Mouse (Mus musculus) liver, adult (tissue): ENCODE data around the gene Pgm5.

Source experiments
- GATA4 ChIP-seq: IDR thresholded peaks from 2 replicates; pipeline ENCODE4 v1.6.1; 2014; ENCODE audit warnings: mild to moderate bottlenecking, low read length; ENCODE audit not compliant: insufficient replicate concordance

Gene Pgm5

GRCm38 (mm10) chr19:24677242-24677984 lies 184.2 kb downstream of the Pgm5 start:
- TF ChIP-seq GATA4: no peak

GRCm38 (mm10) chr19:24676429-24676828 lies 185.2 kb downstream of the Pgm5 start:
- no peak for TF ChIP-seq GATA4

DNA sequence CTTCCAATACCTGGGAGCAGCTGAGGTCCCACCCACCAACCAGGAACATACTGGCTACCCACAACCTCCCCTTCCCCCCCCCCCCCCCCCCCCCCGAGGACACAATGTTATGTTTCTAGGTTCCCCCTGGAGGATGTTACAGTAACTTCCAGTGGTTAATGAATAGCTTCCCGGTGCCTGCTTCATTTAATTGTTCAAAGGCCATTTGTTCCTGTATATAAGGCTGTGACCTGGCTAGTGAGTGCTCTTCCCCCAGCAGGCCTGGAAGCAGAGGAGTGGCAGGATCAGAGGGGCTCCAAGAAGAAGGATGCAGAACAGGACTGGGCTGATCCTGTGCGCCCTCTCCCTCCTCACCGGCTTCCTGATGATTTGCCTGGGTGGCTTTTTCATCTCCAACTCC lies 187.9 kb downstream of the Pgm5 start, which contains the start of gene Tmem252:
Tmem252 (plus strand) TSS at position 247 of the 400 bp plus-strand sequence.
- TF ChIP-seq GATA4: no peak

- TF ChIP-seq GATA4: no peak
Measured at GRCm38 (mm10) chr19:24673331-24673730, 188.3 kb downstream of the Pgm5 start.

GRCm38 (mm10) chr19:24672366-24672960 lies 189.2 kb downstream of the Pgm5 start:
- no peak for TF ChIP-seq GATA4

DNA sequence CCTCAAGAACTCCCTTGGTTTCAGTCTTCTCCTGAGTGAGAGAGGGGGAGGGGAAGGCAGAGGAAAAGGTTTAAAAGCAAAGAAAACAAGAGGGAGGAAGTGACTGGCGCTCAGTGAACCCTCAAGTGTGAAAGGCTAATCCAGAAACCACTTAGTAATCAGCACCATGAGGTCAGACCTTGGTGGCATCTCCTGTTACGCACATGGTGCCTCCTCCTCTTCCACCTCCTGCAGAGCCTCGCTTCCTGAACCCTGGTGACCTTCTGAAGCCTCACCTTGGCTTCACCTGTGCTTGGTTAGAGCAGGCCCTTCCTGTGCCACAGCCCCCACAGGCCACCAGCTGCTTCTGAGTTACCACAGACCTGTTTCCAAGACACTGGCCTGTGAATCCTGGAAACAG lies 190.1 kb downstream of the Pgm5 start:
- TF ChIP-seq GATA4: no peak

GRCm38 (mm10) chr19:24667527-24667926 lies 194.1 kb downstream of the Pgm5 start:
- no peak for TF ChIP-seq GATA4

DNA sequence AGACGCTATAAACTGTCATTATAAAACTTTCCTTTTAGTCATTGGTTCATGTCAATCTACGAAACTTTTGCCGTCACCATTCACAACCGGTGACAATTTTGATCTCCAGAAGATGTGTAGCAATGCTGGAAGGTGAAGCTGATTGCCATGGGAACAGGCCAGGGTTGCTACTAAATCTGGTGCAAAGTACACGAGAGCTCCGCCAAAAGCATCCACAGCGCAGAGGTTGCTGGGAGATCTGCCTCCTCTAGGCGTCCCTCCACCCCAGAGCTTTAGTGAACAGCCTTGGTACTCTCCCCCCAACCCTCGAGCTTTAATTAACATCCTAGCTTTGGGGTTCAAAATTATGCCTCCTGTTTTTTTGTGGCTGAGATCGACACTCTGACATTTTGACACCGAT lies 195.9 kb downstream of the Pgm5 start:
- no peak for TF ChIP-seq GATA4

DNA sequence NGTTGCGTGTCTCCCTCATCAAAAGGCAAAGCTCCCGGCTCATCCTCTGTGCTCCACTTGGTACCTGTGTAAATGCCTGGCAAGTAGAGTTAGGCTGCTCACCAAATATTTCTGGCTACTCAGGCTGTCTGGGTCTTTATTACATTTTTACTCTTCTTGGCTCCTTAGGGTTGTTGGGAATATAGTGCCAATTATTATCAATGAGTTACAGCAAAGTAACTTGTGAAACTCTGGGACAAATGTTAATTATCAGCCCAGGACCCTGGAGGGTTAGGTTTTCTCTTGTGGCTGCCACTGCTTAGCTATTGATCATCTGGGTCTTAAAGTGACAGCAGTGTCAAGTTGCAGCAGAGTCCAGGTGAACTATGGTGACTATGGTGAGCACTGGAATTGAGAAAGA lies 199.3 kb downstream of the Pgm5 start:
- no peak for TF ChIP-seq GATA4

DNA sequence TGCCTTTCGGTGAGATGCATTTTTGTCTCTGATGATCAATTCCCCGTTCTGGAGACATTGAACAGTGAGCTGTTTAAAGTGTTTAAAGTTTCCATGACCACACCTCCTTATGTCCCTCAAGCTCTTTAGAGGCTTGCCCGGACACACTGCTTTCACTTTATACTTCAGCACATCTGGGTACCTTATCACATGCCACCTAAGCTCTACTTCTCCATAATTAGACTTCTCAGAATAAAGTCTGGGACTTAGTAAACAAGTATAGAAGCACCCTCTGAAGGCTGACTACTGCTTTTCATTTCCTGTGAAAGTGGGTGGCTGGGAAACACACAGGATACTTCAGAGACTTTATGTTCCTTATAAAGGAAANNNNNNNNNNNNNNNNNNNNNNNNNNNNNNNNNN lies 204.7 kb downstream of the Pgm5 start:
- no peak for TF ChIP-seq GATA4

- TF ChIP-seq GATA4: no peak
Measured at GRCm38 (mm10) chr19:24653230-24653799, 208.3 kb downstream of the Pgm5 start.

DNA sequence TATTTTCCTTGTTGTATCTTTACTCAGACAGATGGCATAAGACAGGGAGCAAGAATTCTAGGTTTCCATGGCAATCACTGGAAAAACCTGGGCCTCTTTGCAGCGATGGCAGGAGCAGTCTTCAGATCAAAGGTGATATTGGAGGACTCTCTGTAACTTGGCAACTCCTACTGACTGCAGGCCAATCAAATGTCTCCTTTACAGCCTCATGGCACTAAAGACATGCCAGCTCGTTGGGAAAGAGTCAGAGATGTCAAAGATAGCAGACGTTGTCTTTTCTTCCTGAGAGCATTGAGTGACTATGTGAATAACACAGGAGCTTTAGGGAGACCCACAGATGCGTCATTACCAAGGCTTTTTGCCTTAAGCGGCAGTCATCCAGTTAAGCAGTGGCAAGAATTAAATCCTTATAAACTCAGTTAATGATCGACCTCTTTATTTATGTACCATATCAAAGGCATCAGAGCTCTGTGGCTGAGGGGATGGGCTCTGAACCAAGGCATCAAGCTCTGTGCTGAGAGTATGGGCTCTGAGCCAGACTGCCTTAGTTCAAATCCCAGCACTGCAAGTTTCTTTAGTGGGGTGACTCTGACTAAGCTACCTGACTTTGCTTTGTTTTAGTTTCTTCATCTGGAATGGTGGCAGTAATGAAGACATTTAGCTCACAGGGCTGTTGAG lies 209.2 kb downstream of the Pgm5 start:
- TF ChIP-seq GATA4: peak; percentile 63

DNA sequence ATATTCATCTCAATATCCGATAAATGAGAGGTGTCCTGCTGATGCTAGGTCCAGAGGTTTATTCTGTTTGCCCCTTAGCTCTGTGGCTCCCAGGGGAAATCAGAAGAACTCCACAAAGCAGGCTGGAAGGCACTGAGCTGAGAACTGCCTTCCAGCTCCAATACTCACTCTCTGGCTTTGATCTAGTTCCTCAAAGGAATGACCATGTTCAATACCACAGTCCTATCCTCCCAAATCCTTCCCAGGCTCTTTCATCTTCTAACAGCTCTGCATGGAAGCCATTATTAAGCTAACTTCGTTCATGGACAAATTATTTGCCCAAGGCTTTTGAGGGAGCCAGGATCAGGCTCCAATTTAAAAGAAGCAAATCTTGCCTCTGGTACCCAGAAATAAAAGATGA lies 210.1 kb downstream of the Pgm5 start:
- TF ChIP-seq GATA4: no peak

DNA sequence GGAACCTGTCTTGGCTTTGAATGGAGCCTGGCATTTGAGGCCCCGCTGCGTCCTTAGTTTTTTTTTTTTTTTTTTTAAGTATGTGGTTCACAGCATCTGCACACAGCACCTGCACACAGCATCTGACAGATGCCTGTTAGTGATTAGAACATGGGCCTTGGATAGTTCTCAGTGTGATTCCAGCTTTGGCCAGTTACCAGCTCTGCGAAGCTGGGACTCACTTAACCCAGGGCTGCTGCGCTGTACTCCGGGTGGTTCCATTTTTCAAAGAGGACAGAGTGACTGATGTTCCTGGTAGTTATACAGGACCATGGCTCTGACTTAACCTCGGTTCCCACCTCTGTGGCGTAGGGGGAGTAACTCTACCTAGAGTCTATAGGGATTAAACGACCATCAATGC lies 211.2 kb downstream of the Pgm5 start:
- TF ChIP-seq GATA4: no peak

DNA sequence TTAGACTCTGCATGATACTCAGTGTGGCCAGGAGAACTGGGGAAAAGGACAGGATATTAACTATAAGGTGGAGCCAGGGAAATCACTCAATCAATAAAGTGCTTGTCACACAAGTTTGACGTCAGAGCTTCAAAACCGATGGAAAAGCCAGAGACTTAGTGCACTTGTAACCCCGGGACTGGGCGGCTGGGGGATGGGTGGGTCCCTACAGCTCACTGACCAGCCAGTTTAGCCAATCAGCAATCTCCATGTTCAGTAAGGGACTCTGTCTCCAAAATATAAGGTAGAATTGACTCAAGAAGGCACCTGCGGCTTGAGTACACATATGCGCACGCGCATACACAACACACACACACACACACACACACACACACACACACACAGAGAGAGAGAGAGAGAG lies 213.6 kb downstream of the Pgm5 start:
- TF ChIP-seq GATA4: no peak
